Mouse (Mus musculus): ENCODE results near the gene Hist3h2ba. TPM values are rescaled to one million over a fixed set of nuclear protein-coding genes. Genes with fewer than 3 reads are reported as not detected.

Hist3h2ba gene
- polyA plus RNA-seq, 1 experiment from 2014 or later = 296 TPM

DNA sequence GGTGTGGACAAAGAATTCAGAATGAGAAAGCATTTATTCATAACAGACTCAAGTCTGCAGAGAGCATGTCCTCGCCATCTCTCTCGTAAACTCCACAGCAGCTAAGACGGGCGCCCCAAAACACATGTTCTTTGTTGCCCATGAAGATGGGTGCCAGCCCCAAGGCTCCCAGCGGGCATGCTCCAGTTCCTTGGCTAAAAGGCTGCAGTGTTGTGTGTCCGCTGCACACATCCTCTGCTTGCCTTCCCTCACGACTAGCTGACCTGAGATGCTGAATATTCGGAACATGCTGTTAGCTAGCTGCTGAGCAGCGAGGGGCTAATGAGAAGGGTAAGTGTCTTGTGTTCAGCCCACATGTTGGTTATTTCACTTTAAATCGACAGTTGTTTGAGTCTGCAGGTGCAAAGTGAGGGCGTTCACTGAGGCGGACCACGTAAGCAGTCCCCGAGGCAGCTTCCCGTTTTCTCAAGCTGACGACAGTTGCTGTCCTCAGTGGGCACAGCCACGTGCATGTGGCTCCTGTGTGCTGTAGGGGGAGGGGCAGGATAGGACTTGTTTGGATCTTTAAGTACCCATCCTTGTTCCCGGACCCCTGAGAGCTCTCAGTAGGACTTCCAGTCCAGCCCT is 33.9 kb downstream of the Hist3h2ba start:
- H3K4me2 ChIP-seq = no peak overlapping the region
- no peak overlapping the region for H3K27ac ChIP-seq (replicated peaks)
- H3K4me3 ChIP-seq = no peak overlapping the region
- 90% methylated on average over 18 of the region's 18 CpGs for WGBS
- H3K4me1 ChIP-seq (replicated peaks) = peaks cover 39% of the 10 kb centered on the region
- H3K9me3 ChIP-seq = no peaks in the 10 kb centered on the region
- no peak for ATAC-seq (ENCODE audit: low read depth)
- H3K36me3 ChIP-seq = peaks cover 59% of the 10 kb centered on the region
- H3K27me3 ChIP-seq = no peaks in the 10 kb centered on the region
- no peak overlapping the region for H3K9ac ChIP-seq

DNA sequence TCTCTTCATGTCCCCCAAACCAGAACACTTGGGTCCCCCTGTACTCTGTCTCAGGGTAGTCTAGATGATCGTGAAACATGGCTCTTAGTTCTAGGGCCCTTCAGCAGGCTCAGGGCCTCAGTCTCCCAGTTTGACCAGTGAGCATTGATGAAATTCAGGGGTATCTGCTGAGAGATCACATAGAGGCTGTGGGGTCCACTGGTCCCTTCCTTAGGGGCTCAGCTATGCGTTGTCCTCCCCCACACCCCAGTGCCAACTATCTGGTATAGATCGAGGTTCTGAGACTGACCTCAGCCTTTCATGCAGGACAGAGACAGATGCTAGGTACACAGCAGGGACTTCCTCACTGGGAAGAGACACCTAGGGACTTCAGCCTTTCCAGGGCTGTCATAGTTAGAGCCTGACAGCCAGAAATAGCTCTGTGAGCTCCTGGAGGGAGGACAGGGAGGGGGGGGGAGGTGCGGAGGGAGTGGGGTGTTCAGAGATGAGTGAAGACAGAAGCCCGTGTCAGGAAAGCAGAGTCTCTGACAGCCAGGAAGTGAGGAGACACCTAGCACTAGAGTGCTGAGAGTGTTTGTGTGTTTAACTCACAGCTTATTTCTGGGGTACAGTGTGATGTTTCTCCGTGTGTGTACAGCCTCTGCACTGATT is 35.1 kb downstream of the Hist3h2ba start:
- no peak overlapping the region for H3K27ac ChIP-seq (replicated peaks)
- no peak overlapping the region for H3K4me2 ChIP-seq
- H3K9me3 ChIP-seq = no peaks in the 10 kb centered on the region
- H3K9ac ChIP-seq = no peak overlapping the region
- ATAC-seq (ENCODE audit: low read depth) = no peak
- peaks cover 70% of the 10 kb centered on the region for H3K36me3 ChIP-seq
- peaks cover 34% of the 10 kb centered on the region for H3K4me1 ChIP-seq (replicated peaks)
- no peak overlapping the region for H3K4me3 ChIP-seq
- WGBS = 92% methylated on average over 6 of the region's 6 CpGs
- no peaks in the 10 kb centered on the region for H3K27me3 ChIP-seq

DNA sequence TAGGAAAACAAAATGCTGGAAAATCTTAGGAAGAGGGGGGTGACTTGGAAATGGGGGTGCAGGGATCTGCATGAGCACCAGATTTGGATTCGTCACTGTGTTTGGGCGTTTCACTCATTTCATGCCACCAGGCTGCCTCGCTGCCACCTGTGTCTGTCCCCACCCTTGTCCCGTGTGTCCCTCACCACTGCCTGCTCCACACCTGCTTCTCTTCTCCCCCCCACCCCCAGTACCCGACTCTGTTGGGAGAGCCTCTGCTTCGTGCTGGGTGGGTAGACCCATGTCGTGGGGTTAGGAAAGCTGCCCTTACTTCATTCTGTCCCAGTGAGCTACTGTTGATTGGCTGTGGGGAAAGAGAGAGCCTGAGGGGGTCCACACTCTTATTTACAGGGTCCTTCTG is 35.9 kb downstream of the Hist3h2ba start:
- peaks cover 79% of the 10 kb centered on the region for H3K36me3 ChIP-seq

DNA sequence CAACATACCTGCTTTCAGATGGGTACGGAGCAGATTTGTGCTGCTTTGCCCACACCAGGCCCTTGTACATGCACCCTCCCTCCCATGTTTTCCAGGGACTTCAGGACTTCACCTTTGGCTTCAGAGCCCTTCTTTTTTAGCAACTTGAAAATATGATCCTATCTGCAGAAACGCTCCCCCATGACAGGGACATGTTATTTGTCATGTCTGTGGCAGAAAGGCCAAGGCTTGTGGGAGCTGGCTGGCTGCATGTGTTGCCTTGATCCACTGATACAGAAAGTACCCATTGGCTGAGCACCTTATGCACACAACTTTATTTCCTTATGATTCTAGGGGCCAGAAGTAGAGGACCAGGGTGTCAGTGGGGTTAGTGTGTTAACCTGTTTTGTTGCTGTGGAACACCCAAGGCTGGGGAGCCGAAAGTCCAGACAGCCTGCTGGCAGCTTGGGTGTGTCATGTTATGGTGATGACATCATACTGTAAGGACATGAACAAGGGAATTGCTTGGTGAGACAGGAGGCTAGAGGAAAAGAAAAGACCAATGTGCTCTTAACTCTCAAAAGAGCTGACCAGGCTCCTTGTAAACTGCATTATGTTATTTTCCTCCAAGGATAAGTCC is 36.7 kb downstream of the Hist3h2ba start:
- ATAC-seq (ENCODE audit: low read depth) = no peak
- 95% methylated on average over 3 of the region's 3 CpGs for WGBS
- Histone ChIP-seq H3K9ac (no peak overlapping the region), H3K4me3 (no peak overlapping the region), H3K4me2 (no peak overlapping the region), H3K27me3 (no peaks in the 10 kb centered on the region), H3K4me1 (replicated peaks) (peaks cover 18% of the 10 kb centered on the region), H3K9me3 (no peaks in the 10 kb centered on the region), H3K27ac (replicated peaks) (no peak overlapping the region), H3K36me3 (peaks cover 86% of the 10 kb centered on the region)

More for the DNA sequence above, 35.9 kb downstream of the Hist3h2ba start:
- ATAC-seq (ENCODE audit: low read depth) = no peak
- no peak overlapping the region for H3K27ac ChIP-seq (replicated peaks)
- no peaks in the 10 kb centered on the region for H3K9me3 ChIP-seq
- no peaks in the 10 kb centered on the region for H3K27me3 ChIP-seq
- H3K4me1 ChIP-seq (replicated peaks) = peaks cover 26% of the 10 kb centered on the region
- WGBS = 94% methylated on average over 7 of the region's 7 CpGs
- no peak overlapping the region for H3K4me2 ChIP-seq
- H3K4me3 ChIP-seq = no peak overlapping the region
- no peak overlapping the region for H3K9ac ChIP-seq

DNA sequence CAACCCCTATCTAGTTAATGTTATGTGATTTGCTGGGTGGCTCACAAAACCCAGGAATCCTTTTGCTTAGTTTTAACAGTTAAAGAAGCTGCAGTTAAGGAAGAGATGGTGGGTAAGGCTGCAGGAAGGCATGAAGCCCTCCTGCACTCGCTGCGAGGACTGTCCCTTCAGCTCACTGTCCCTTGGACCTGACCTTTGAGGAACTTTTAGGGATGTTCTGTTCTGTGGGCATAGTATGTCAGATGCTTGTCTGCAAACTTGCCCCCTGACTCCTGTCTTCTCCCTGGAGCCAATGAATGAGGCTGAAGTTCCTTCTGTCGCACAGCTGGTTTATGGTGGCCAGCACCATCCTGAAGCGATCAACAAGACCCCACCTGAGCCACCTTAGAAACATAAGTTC is 40.4 kb downstream of the Hist3h2ba start:
- Histone ChIP-seq H3K9ac (no peak overlapping the region), H3K27me3 (peaks cover 14% of the 10 kb centered on the region), H3K4me1 (replicated peaks) (peaks cover 1% of the 10 kb centered on the region), H3K36me3 (peaks cover 72% of the 10 kb centered on the region), H3K4me3 (no peak overlapping the region), H3K4me2 (no peak overlapping the region), H3K9me3 (no peaks in the 10 kb centered on the region), H3K27ac (replicated peaks) (no peak overlapping the region)
- WGBS = 89% methylated on average over 4 of the region's 4 CpGs
- no peak for ATAC-seq (ENCODE audit: low read depth)

DNA sequence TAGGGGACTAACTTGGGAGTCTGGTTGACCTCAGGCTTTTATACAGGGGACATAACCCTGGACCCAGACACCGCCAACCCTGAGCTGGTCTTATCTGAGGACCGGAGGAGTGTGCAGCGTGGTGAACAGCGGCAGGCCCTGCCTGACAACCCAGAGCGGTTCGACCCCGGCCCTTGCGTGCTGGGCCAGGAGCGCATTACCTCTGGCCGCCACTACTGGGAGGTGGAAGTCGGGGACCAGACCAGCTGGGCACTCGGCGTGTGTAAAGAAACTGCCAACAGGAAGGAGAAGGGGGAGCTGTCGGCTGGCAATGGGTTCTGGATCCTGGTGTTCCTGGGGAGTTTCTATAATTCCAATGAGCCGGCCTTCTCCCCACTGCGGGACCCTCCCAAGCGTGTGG is 41.4 kb downstream of the Hist3h2ba start:
- WGBS = 89% methylated on average over 17 of the region's 17 CpGs
- no peak overlapping the region for H3K27ac ChIP-seq (replicated peaks)
- H3K9ac ChIP-seq = no peak overlapping the region
- H3K4me1 ChIP-seq (replicated peaks) = peaks cover 10% of the 10 kb centered on the region
- ATAC-seq (ENCODE audit: low read depth) = no peak
- no peak overlapping the region for H3K4me2 ChIP-seq
- H3K4me3 ChIP-seq = no peak overlapping the region
- peaks cover 23% of the 10 kb centered on the region for H3K27me3 ChIP-seq
- peaks cover 62% of the 10 kb centered on the region for H3K36me3 ChIP-seq
- no peaks in the 10 kb centered on the region for H3K9me3 ChIP-seq

DNA sequence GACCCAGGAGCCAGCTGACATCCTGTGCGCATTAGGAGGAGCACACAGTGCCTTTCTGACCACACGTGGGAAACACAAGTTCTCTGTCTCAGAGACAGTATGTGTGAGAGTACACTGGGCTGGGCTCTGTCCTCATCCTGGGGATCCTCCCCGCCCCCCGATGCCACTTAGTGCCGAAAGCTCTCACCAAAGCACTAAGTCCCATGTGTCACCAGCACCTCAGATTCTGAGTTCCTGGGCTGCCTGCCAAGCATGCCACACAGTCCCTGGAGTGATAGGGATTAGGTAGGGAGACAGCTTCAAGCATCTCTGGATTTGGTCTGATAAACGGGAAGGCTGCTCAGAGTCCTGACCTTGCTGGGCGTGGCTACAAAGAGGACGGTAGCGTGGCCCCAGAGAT is 42.1 kb downstream of the Hist3h2ba start:
- 85% methylated on average over 9 of the region's 9 CpGs for WGBS
- no peak for ATAC-seq (ENCODE audit: low read depth)
- Histone ChIP-seq H3K9me3 (no peaks in the 10 kb centered on the region), H3K4me2 (no peak overlapping the region), H3K4me1 (replicated peaks) (peaks cover 10% of the 10 kb centered on the region), H3K27me3 (peaks cover 29% of the 10 kb centered on the region), H3K4me3 (no peak overlapping the region), H3K27ac (replicated peaks) (no peak overlapping the region), H3K9ac (no peak overlapping the region), H3K36me3 (peaks cover 55% of the 10 kb centered on the region)

DNA sequence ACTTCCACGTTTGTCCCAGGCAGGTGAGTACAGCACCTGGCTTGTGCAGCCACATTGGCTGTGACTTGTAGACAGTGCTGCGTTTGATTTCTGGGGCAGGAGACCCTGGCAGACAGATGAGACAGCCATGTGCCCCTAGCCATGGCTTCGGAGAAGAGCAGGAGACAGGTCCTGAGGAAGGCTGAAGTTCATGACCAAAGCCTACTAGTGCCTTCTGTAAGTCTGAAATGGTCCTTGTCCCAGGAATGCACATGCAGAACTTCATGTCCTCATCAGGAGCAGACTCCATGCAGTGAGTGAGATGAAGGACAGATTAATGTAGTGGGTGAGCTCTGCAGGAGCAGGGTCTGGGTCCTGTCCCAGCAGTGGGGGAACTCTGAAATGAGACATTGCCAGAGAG is 43.2 kb downstream of the Hist3h2ba start:
- ATAC-seq (ENCODE audit: low read depth) = no peak
- 82% methylated on average over 3 of the region's 3 CpGs for WGBS
- Histone ChIP-seq H3K9ac (no peak overlapping the region), H3K4me2 (no peak overlapping the region), H3K9me3 (no peaks in the 10 kb centered on the region), H3K27me3 (peaks cover 33% of the 10 kb centered on the region), H3K36me3 (peaks cover 44% of the 10 kb centered on the region), H3K4me1 (replicated peaks) (peaks cover 10% of the 10 kb centered on the region), H3K27ac (replicated peaks) (no peak overlapping the region), H3K4me3 (no peak overlapping the region)

DNA sequence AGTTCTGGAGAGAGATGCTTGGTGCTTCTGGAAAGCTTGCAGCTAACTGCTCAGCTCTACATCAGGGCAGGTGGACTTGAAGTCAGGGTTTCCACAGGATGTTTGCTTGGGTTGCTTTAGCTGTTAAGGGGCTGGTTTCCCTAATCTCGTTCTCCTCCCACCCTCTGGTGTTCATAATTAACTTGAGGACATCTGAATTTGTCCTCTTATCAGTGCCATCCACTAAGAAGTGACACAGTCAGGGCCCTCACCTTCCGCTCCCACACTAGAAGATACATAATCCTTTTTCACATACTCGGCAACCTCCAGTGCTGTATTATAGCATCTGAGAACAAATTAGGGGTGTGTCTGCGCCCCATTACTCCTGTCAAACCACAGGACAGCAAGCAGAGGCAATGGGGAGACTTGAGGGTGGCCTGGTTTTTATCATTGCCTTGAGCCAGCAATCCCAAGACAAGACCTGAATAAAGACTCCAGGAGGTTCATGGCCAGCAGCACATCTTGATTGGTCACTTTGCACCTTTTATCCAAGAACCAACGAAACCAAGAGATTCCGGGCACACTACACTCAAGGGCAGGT is 44.5 kb downstream of the Hist3h2ba start:
- Histone ChIP-seq H3K4me2 (no peak overlapping the region), H3K4me1 (replicated peaks) (peaks cover 10% of the 10 kb centered on the region), H3K36me3 (peaks cover 33% of the 10 kb centered on the region), H3K27me3 (peaks cover 38% of the 10 kb centered on the region), H3K9me3 (no peaks in the 10 kb centered on the region), H3K27ac (replicated peaks) (no peak overlapping the region), H3K4me3 (no peak overlapping the region), H3K9ac (no peak overlapping the region)
- ATAC-seq (ENCODE audit: low read depth) = no peak
- 85% methylated on average over 6 of the region's 6 CpGs for WGBS

DNA sequence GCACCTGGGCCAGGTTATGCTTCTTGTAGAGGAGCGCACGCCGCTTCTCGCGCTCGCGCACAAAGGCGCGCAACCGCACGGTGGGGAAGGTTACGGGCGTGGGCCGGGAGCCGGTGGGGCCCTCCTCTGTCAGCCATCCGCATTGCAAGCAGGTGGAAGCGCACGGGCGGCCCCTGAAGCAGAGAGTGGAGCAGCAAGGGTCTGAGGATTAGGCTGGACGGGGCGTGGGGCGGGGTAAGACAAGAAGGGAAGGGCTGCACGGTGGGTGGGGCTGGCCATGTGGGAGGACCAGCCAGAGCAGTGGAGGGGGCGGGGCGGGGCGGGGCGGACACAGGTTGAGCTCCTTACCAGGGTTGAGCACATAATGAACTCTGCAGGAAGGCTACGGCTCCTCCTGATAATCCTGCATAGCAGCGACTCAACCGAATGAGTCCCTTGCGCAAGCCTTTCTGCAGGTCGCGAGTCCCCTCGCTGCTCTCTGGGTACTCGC is 45.7 kb downstream of the Hist3h2ba start:
- H3K4me3 ChIP-seq = peak overlapping the region; percentile 39
- H3K27ac ChIP-seq (replicated peaks) = no peak overlapping the region
- H3K9ac ChIP-seq = peak overlapping the region; percentile 65
- whole genome bisulfite sequencing = 2% methylated on average over 34 of the region's 35 CpGs
- peak; percentile 64 for ATAC-seq (ENCODE audit: low read depth)
- no peaks in the 10 kb centered on the region for H3K9me3 ChIP-seq
- peaks cover 21% of the 10 kb centered on the region for H3K36me3 ChIP-seq
- H3K4me2 ChIP-seq = peak overlapping the region; percentile 62
- peaks cover 38% of the 10 kb centered on the region for H3K27me3 ChIP-seq
- peaks cover 10% of the 10 kb centered on the region for H3K4me1 ChIP-seq (replicated peaks)

DNA sequence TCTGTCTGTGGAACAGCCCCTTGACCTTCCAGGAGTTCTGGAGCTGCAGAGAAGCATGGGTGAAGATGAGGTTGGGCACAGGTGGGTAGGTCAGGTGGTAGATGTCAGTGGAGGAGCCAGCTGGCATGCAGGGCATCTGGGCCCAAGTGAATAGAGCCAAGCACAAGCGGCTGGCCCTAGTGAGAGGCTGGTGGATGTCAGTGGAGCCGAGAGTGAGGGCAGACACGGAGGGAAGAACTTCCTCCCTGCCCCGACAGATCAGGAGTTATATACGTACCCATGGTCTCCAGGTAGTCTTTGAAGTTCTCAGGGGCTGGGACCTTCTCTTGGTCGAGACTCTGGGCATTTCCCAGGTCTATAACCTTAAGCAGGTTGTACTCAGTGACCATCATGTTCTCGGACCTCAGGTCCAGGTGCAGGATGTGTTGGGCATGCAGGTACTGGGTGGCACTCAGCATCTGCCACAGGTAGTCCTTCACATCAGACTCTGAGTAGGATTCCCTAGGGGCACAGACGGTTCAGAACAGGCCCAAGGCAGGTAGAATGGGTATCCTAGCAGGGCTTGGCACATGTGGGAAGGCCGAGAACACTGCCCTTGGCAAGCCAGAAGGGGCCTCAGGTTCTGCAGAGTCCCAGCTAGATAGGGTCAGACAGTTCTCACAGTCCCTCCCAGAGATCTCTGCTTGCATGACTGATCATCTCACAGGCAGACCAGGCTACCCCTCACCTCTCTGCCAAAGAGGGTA is 46.5 kb downstream of the Hist3h2ba start:
- Histone ChIP-seq H3K9ac (no peak overlapping the region), H3K4me3 (peak overlapping the region; percentile 39; the same call in 1 of the 2 replicates), H3K27ac (replicated peaks) (no peak overlapping the region), H3K9me3 (no peaks in the 10 kb centered on the region), H3K4me1 (replicated peaks) (peaks cover 10% of the 10 kb centered on the region), H3K4me2 (peak overlapping the region; percentile 62), H3K36me3 (peaks cover 12% of the 10 kb centered on the region), H3K27me3 (peaks cover 38% of the 10 kb centered on the region)
- no peak for ATAC-seq (ENCODE audit: low read depth)
- WGBS = 79% methylated on average over 9 of the region's 9 CpGs

Measured in neural tube, embryonic 13.5 days (tissue).